Mouse (Mus musculus) left cerebral cortex, adult 18-20 months (tissue): Measurements from ENCODE around the gene Tprn. TPM values are rescaled to one million over a fixed set of nuclear protein-coding genes. Genes with fewer than 3 reads are reported as not detected.

ENCODE experiments used
- DNase-seq, 2 experiments: peaks; one replicate each; pipeline ENCODE4 v3.0.0; 2021 to 2022; ENCODE audit warnings: low spot score in 2 of 2, mixed read lengths in 1 of 2
- long read RNA-seq, 2 experiments: library from polyadenylated mRNA; stranded (forward); transcript quantifications; one replicate each; pipeline ENCODE4 v2.0.0; 2021
- total RNA-seq, 2 experiments: library from RNA; stranded (reverse); gene quantifications; 2 replicates each; pipeline ENCODE4 v1.2.3; 2021

Gene Tprn
- 10 to 100 TPM; 13.7 to 17.9 TPM for total RNA-seq
- long read RNA-seq, experiment 1, transcript Tprn-201 (4 exons, 2,787 nt) = major isoform, 27 of 28 reads
- long read RNA-seq, experiment 1, partial matches to known transcripts = 0 of 28 reads
- long read RNA-seq, experiment 1, other reads (novel, unspliced or antisense) = 1 of 28 reads
- long read RNA-seq, experiment 2, transcript Tprn-201 (4 exons, 2,787 nt) = major isoform, 9 of 10 reads
- long read RNA-seq, experiment 2, partial matches to known transcripts = 0 of 10 reads
- long read RNA-seq, experiment 2, other reads (novel, unspliced or antisense) = 1 of 10 reads

GRCm38 (mm10) chr2:25262291-25262767 is at the start of gene Tprn:
Gene Tprn (plus strand): TSS chr2:25262618.
- peak; percentile 91 to 93 for DNase-seq

DNA sequence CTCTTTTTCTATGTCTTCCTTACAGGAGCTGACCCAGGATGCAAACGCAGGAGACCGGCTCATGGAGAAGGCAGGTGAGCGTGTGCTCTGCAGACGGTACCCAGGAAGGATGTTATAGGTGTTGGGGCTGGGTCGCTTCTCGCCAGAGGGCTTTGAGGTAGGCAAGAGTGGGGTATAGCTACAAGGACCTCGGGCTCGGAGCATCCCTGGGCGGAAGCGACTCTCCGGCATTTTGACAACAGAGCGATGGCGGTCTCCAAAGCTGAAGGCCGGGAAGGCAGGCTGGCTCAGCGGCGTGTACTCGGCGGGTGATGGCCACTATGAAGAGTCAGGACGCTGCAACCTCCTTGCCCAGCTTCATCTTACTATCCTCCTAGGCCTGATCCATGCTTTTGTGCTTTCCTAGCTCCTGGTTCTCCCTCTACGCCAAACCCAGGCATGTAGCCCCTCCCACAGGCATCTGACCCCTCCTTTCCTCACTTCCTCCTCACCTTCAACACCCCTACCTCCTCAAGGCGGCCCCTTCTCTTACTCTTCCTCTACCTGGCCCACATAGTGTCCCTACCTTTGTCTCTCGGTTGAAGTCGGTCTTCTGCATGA is 49.1 kb upstream of the Tprn start:
- DNase-seq = no peak

- DNase-seq = no peak
These were observed 48.0 kb upstream of the Tprn start, which contains the start of gene Stpg3 for GRCm38 (mm10) chr2:25214444-25214843. Gene Stpg3 (minus strand): TSS chr2:25214637.

GRCm38 (mm10) chr2:25217666-25218065 is 44.8 kb upstream of the Tprn start:
- DNase-seq = no peak

GRCm38 (mm10) chr2:25218445-25218844 is 44.0 kb upstream of the Tprn start, which contains the start of gene Fam166a:
Gene Fam166a (plus strand): TSS chr2:25218745.
- no peak for DNase-seq

DNA sequence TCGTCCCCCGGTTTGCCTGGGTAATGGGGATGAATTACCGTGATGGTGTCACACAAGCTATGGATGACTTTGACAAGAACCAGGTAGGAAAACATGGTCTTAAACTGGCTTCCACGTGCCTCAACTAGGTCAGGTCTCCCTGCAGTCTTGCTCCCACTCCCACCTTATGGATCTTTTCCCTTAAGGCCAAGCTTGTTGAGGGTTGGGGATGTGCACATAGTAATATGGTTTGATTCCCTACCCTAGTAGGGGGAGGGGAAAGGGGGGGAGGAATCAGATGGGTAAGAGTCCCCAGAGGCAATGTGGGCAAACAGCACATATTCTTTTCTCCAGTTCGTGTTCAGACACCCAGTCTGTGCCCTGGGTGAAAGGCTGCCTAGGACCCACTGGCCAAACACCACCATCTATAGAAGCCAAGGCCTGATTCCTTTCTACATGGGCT is 41.1 kb upstream of the Tprn start:
- DNase-seq = no peak

GRCm38 (mm10) chr2:25223681-25224491 is 38.5 kb upstream of the Tprn start:
- DNase-seq = peak; percentile 74 to 77

DNA sequence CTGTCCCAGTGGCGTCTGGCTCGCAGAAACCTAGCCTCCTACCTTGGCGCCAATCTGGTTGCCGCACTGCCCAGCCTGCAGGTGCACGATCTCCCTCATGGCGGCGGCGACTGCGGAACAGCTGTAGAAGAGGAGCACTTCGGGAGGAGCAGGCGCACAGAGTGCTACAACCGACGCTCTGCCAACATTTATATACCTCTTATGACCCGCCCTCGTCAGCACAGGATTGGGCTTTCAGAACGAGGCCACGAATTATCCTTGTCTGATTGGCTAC is 38.0 kb upstream of the Tprn start, which contains the start of gene Tubb4b:
Tubb4b (minus strand) TSS at position 211 of the 274 bp plus-strand sequence.
- no peak for DNase-seq

- DNase-seq = peak; percentile 95 to 98
These were observed 37.4 kb upstream of the Tprn start for GRCm38 (mm10) chr2:25224766-25225752.

- DNase-seq = no peak
These were observed 36.5 kb upstream of the Tprn start for GRCm38 (mm10) chr2:25225811-25226379.

GRCm38 (mm10) chr2:25226864-25227263 is 35.6 kb upstream of the Tprn start:
- no peak for DNase-seq

- no peak for DNase-seq
These were observed 35.0 kb upstream of the Tprn start for GRCm38 (mm10) chr2:25227406-25227805.

DNA sequence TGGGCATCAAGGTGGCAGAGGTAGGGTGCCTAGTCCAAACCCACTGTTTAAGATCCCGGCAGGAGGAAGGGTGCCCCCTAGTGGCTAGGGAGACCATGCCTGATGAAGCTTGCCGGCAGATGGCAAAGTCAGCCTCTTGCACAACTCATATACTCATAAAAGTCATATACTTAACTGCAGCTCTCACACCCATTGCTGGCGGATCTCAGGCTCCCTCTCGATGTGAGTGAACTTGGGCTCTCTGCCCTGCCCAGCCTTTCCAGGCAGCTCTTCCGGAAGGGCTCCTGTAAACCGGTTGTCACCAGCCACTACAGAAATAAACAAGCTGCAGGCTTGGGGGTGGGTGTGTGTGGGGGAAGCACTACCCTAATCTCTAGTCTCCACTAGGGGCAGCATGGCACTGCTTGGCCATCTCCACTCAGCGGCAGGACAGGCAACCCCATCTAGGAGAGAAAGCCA is 34.0 kb upstream of the Tprn start:
- peak; percentile 79 to 81 for DNase-seq

GRCm38 (mm10) chr2:25228995-25229530 is 33.4 kb upstream of the Tprn start:
- DNase-seq = no peak

- no peak for DNase-seq
These were observed 32.8 kb upstream of the Tprn start for GRCm38 (mm10) chr2:25229582-25229981.

- no peak for DNase-seq
These were observed 31.8 kb upstream of the Tprn start for GRCm38 (mm10) chr2:25230581-25230980.

- no peak for DNase-seq
These were observed 31.4 kb upstream of the Tprn start for GRCm38 (mm10) chr2:25231038-25231437.

DNA sequence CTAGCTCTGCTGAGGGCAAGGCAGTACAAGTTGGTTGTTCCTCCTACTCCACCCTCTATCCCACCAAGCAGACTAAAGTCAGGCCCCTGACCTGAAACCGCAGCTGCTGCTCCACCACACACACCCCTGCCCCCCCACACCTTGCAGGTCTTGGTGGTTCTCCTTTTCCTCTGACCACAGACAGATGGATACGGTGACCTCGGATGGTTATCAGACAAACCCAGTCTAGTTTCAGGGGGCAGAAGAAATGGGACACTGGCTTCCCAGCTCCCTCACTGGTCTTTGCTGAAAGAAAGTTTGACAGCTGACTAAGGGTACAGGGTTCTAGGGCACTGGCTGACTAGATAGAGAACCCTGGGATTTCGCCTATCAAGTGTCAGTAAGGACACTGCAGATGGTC is 29.0 kb upstream of the Tprn start:
- DNase-seq = no peak

GRCm38 (mm10) chr2:25234050-25234449 is 28.4 kb upstream of the Tprn start, which contains the start of gene Slc34a3:
Gene Slc34a3 (minus strand): TSS chr2:25234364.
- DNase-seq = no peak
